Mouse (Mus musculus): ENCODE data around the gene Ube2e2. TPM values are rescaled to one million over a fixed set of nuclear protein-coding genes. Genes with fewer than 3 reads are reported as not detected.

Gene Ube2e2
- total and polyA plus RNA-seq, 2 experiments from 2014 or later, result 84.5 to 167 TPM

DNA sequence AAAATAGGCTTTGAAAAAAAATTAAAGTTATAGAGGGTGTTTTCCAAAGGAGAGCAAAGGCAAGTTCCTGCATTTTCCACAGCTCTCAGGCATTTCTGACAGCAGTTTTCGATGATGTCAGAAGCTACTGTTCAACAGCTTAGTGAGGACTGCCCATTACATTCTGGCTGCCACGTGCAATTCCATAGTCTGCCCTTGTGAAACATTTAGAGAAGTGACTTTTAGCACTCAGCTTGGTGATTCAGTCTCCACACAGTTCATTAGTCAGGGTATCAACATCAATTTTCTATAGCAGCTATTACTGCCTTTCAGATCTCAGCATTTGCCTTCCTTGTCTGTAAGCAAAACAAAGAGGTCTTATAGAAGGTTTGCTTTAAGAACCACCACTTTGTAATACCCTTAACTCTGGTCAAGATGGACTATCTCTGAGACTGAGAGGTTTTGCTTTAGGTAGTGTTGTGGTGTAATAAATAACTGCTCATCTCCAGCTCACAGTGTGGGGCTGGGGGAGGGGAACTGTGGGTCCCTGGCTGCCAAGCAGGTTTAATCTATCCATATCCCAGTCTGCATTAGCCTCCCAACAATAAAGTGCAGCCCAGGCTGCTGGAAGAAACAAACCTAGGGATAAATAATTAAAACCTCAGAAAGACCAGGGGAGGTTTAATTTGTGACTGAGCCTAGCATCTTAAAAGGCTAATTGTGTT lies 255.2 kb downstream of the Ube2e2 start:
- Histone ChIP-seq H3K27me3 (ENCODE audit: insufficient read depth, low read length) (no peaks in the 10 kb centered on the region), H3K36me3 (ENCODE audit: insufficient read depth, low read length) (no peaks in the 10 kb centered on the region), H3K9me3 (ENCODE audit: low read length) (no peaks in the 10 kb centered on the region), H3K9ac (replicated peaks; ENCODE audit: low read length, poor library complexity, severe bottlenecking) (no peak overlapping the region), H3K4me1 (ENCODE audit: insufficient read depth, low read length) (no peaks in the 10 kb centered on the region), H3K27ac (ENCODE audit: low read depth, low read length) (no peak overlapping the region), H3K4me3 (ENCODE audit: low read depth, low read length) (no peak overlapping the region), H3K4me2 (ENCODE audit: low read depth, low read length, poor library complexity, severe bottlenecking) (no peak overlapping the region)
- WGBS, result 71% methylated on average over 2 of the region's 2 CpGs
- DNase-seq (ENCODE audit: low spot score) (no peak), ATAC-seq (ENCODE audit: low FRiP score) (0 out of 2 replicates have a peak, but pooled peaks have one; percentile 16)
- no peak for TF ChIP-seq CTCF (IDR thresholded peaks at IDR 0.05)

DNA sequence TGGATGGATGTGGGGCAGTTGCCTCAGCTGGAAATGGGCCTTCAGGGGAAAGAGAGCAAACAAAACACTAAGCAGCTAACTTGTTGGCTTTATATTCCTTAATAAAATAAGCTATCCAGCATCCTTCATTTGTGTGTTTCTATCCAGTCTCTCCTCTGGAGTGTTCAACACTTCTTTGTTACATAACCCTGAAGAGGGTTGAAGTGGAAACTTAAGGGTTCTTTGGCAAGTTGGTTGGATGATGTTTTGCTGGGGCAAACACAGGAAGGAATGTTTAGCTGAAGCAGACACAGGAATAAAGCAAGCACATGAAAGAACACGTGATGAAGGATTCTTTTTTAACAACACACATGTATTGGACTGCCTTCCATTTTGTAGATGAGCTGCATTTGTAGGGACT lies 256.3 kb downstream of the Ube2e2 start:
- no peak overlapping the region for H3K27ac ChIP-seq (ENCODE audit: low read depth, low read length)
- no peaks in the 10 kb centered on the region for H3K9me3 ChIP-seq (ENCODE audit: low read length)
- TF ChIP-seq CTCF (IDR thresholded peaks at IDR 0.05), result no peak
- H3K36me3 ChIP-seq (ENCODE audit: insufficient read depth, low read length), result no peaks in the 10 kb centered on the region
- H3K27me3 ChIP-seq (ENCODE audit: insufficient read depth, low read length), result no peaks in the 10 kb centered on the region
- WGBS, result 90% methylated on average over 1 of the region's 1 CpGs
- no peak overlapping the region for H3K9ac ChIP-seq (replicated peaks; ENCODE audit: low read length, poor library complexity, severe bottlenecking)
- H3K4me3 ChIP-seq (ENCODE audit: low read depth, low read length), result no peak overlapping the region
- ATAC-seq (ENCODE audit: low FRiP score), result no peak
- no peak overlapping the region for H3K4me2 ChIP-seq (ENCODE audit: low read depth, low read length, poor library complexity, severe bottlenecking)
- DNase-seq (ENCODE audit: low spot score), result no peak
- no peaks in the 10 kb centered on the region for H3K4me1 ChIP-seq (ENCODE audit: insufficient read depth, low read length)

DNA sequence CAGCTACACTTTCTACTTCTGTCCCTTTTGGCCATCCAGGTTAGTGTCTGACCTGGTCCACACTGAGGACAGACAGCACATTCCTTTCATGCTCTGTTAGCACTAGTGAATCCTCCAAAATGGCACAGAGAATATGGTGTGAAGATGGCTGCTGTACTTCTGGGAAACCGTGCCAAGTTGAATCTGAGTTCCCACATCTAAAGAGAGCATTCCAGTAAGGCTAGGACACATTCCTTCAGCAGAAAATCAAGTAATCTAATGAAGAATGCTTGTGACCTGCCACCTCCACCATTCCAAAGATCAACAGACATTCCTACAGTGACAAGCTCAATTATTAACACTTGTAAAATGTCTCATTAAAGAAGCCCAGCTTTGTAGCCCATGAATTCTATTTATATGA lies 265.9 kb downstream of the Ube2e2 start:
- H3K36me3 ChIP-seq (ENCODE audit: insufficient read depth, low read length), result no peaks in the 10 kb centered on the region
- ATAC-seq (ENCODE audit: low FRiP score) (no peak), DNase-seq (ENCODE audit: low spot score) (no peak)
- no peaks in the 10 kb centered on the region for H3K9me3 ChIP-seq (ENCODE audit: low read length)
- WGBS, result 86% methylated on average over 1 of the region's 1 CpGs
- no peak overlapping the region for H3K9ac ChIP-seq (replicated peaks; ENCODE audit: low read length, poor library complexity, severe bottlenecking)
- H3K4me1 ChIP-seq (ENCODE audit: insufficient read depth, low read length), result no peaks in the 10 kb centered on the region
- H3K27ac ChIP-seq (ENCODE audit: low read depth, low read length), result no peak overlapping the region
- no peak for TF ChIP-seq CTCF (IDR thresholded peaks at IDR 0.05)
- H3K27me3 ChIP-seq (ENCODE audit: insufficient read depth, low read length), result no peaks in the 10 kb centered on the region
- no peak overlapping the region for H3K4me3 ChIP-seq (ENCODE audit: low read depth, low read length)
- H3K4me2 ChIP-seq (ENCODE audit: low read depth, low read length, poor library complexity, severe bottlenecking), result no peak overlapping the region

- no peaks in the 10 kb centered on the region for H3K27me3 ChIP-seq (ENCODE audit: insufficient read depth, low read length)
- no peak overlapping the region for H3K4me2 ChIP-seq (ENCODE audit: low read depth, low read length, poor library complexity, severe bottlenecking)
- no peaks in the 10 kb centered on the region for H3K9me3 ChIP-seq (ENCODE audit: low read length)
- H3K27ac ChIP-seq (ENCODE audit: low read depth, low read length), result no peak overlapping the region
- no peaks in the 10 kb centered on the region for H3K36me3 ChIP-seq (ENCODE audit: insufficient read depth, low read length)
- no peak overlapping the region for H3K9ac ChIP-seq (replicated peaks; ENCODE audit: low read length, poor library complexity, severe bottlenecking)
- 75% methylated on average over 2 of the region's 2 CpGs for WGBS
- DNase-seq (ENCODE audit: low spot score), result no peak
- H3K4me3 ChIP-seq (ENCODE audit: low read depth, low read length), result no peak overlapping the region
- no peak for ATAC-seq (ENCODE audit: low FRiP score)
- TF ChIP-seq CTCF (IDR thresholded peaks at IDR 0.05), result no peak
- H3K4me1 ChIP-seq (ENCODE audit: insufficient read depth, low read length), result no peaks in the 10 kb centered on the region
Observed at GRCm38 (mm10) chr14:18618603-18619002, 275.5 kb downstream of the Ube2e2 start.

DNA sequence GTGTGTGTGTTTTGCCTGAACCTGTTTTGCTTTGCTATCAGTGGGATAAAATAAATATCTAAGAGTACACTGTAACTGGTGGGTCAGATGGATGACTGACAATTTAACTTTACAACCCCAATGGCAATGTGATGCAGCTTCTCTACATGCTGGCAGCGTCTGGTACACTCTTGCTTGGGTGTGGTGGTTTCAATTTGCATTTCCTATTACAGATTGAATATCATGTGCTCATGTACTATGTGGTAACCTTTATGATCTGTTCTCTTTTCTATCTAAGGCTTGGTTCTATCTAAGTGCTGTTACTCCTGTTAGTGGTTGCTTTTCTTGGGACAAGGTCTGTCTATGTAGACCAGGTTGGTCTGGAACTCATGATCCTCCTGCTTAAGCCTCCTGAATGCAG lies 292.1 kb downstream of the Ube2e2 start:
- H3K9me3 ChIP-seq (ENCODE audit: low read length), result no peaks in the 10 kb centered on the region
- no peaks in the 10 kb centered on the region for H3K36me3 ChIP-seq (ENCODE audit: insufficient read depth, low read length)
- no peaks in the 10 kb centered on the region for H3K27me3 ChIP-seq (ENCODE audit: insufficient read depth, low read length)
- H3K4me1 ChIP-seq (ENCODE audit: insufficient read depth, low read length), result no peaks in the 10 kb centered on the region
- WGBS, result 78% methylated on average over 1 of the region's 1 CpGs
- no peak overlapping the region for H3K4me3 ChIP-seq (ENCODE audit: low read depth, low read length)
- TF ChIP-seq CTCF (IDR thresholded peaks at IDR 0.05), result no peak
- ATAC-seq (ENCODE audit: low FRiP score), result no peak
- H3K4me2 ChIP-seq (ENCODE audit: low read depth, low read length, poor library complexity, severe bottlenecking), result no peak overlapping the region
- no peak for DNase-seq (ENCODE audit: low spot score)
- H3K27ac ChIP-seq (ENCODE audit: low read depth, low read length), result no peak overlapping the region
- no peak overlapping the region for H3K9ac ChIP-seq (replicated peaks; ENCODE audit: low read length, poor library complexity, severe bottlenecking)

GRCm38 (mm10) chr14:18586239-18587034 lies 307.6 kb downstream of the Ube2e2 start:
- no peak; the same call in 1 of the 2 replicates for ATAC-seq (ENCODE audit: low FRiP score)
- no peak for TF ChIP-seq CTCF (IDR thresholded peaks at IDR 0.05)
- no peak overlapping the region for H3K4me2 ChIP-seq (ENCODE audit: low read depth, low read length, poor library complexity, severe bottlenecking)
- no peaks in the 10 kb centered on the region for H3K27me3 ChIP-seq (ENCODE audit: insufficient read depth, low read length)
- 83% methylated on average over 4 of the region's 4 CpGs for WGBS
- H3K36me3 ChIP-seq (ENCODE audit: insufficient read depth, low read length), result no peaks in the 10 kb centered on the region
- H3K9ac ChIP-seq (replicated peaks; ENCODE audit: low read length, poor library complexity, severe bottlenecking), result no peak overlapping the region
- no peak overlapping the region for H3K27ac ChIP-seq (ENCODE audit: low read depth, low read length)
- H3K4me3 ChIP-seq (ENCODE audit: low read depth, low read length), result no peak overlapping the region
- peak; percentile 81 for DNase-seq (ENCODE audit: low spot score)
- H3K4me1 ChIP-seq (ENCODE audit: insufficient read depth, low read length), result no peaks in the 10 kb centered on the region
- no peaks in the 10 kb centered on the region for H3K9me3 ChIP-seq (ENCODE audit: low read length)
